Mouse (Mus musculus): ENCODE measurements at regions not wholly inside any gene's neighbourhood (a gene's known extent, or its start where the extent isn't known, plus 50 kb on each side); places are given as distances from the start of the nearest gene placed in this dataset.

- no peak for TF ChIP-seq EP300 (IDR thresholded peaks at IDR 0.05; ENCODE audit: low read depth)
- no peak for TF ChIP-seq CTCF (IDR thresholded peaks at IDR 0.05; ENCODE audit: low read depth)
Measured at GRCm38 (mm10) chr14:45806726-45807280, 148.9 kb upstream of the Ddhd1 start.
